Mouse (Mus musculus): Measurements from ENCODE around the gene Epha1. TPM values are rescaled to one million over a fixed set of nuclear protein-coding genes. Genes with fewer than 3 reads are reported as not detected.

The Epha1 gene
- polyA plus RNA-seq, 1 experiment, result not detected

DNA sequence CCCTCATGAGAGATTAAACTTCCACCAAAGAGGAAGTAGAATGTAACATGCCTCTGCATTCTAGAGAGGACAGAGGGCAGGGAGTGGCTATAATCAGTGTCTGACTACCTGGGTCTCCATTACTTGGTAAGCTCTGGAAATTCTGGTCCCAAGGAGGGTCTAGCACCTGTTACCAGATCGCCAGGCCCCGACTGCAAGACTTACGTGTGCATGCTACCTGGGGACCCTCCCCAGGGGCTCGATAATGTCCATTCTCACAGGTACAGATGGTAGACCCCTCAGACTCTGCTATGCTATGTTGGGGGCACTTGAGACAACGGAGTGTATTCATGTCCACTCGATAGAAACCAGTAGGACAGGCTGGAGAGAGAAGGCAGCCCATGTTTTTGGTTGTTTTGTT is 7.9 kb downstream of the Epha1 start:
- H3K4me1 ChIP-seq (ENCODE audit: control insufficient read depth, insufficient read depth, low read length), result peaks cover 3% of the 10 kb centered on the region; the same call in 1 of the 2 replicates
- H3K4me3 ChIP-seq (ENCODE audit: insufficient read depth, low read depth, low read length), result no peak overlapping the region
- TF ChIP-seq CTCF (IDR thresholded peaks at IDR 0.05; ENCODE audit: insufficient read depth, low read depth, low read length), result no peak
- no peak for TF ChIP-seq POLR2A (IDR thresholded peaks at IDR 0.05; ENCODE audit: insufficient read depth, low read depth, low read length)
- WGBS, result 94% methylated on average over 6 of the region's 6 CpGs
- H3K27ac ChIP-seq (ENCODE audit: insufficient read depth, low read depth, low read length), result no peak overlapping the region

DNA sequence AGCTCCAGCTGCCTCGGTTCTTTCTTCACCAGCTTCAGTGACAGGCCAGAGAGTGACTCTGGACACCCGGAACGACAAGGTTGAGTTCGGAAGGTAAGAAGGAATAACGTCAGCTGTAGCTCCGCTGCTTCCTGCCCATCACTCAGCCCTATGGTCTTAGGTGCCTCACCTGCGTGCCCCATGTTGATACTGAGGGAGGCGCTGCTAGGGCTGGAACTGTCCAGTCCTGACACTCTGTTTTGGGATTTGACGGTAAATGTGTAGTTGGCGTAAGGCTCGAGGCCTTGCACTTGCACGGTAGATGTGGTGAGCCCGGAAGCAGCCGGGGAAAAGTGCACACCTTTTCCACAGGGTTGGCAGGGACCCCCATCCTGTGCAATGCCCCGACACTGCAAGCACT is 8.5 kb downstream of the Epha1 start:
- no peak overlapping the region for H3K4me3 ChIP-seq (ENCODE audit: insufficient read depth, low read depth, low read length)
- H3K4me1 ChIP-seq (ENCODE audit: control insufficient read depth, insufficient read depth, low read length), result peaks cover 3% of the 10 kb centered on the region; the same call in 1 of the 2 replicates
- TF ChIP-seq POLR2A (IDR thresholded peaks at IDR 0.05; ENCODE audit: insufficient read depth, low read depth, low read length) (no peak), CTCF (IDR thresholded peaks at IDR 0.05; ENCODE audit: insufficient read depth, low read depth, low read length) (no peak)
- whole genome bisulfite sequencing, result 95% methylated on average over 15 of the region's 15 CpGs
- no peak overlapping the region for H3K27ac ChIP-seq (ENCODE audit: insufficient read depth, low read depth, low read length)

DNA sequence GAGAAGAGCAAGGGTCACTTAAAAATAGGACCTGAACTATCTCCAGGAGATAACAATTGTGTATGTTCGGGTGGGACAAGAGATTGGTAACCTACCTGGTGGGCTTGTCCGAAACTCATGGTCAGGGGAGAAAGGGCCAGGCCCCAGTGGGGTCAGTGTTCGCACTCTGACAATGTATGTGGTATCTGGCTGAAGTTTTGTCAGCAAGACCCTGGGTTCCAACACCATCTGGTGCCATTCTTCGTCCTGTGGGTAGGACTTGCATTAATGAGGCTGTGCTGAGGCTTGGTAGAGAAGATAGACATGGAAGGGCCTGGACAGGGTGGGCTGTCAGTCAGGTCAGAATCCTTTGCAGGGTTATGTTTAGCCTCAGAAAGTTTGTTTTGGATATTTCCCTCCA is 9.0 kb downstream of the Epha1 start:
- Histone ChIP-seq H3K27ac (ENCODE audit: insufficient read depth, low read depth, low read length) (no peak overlapping the region), H3K4me3 (ENCODE audit: insufficient read depth, low read depth, low read length) (no peak overlapping the region), H3K4me1 (ENCODE audit: control insufficient read depth, insufficient read depth, low read length) (peaks cover 3% of the 10 kb centered on the region; the same call in 1 of the 2 replicates)
- WGBS, result 93% methylated on average over 4 of the region's 4 CpGs
- TF ChIP-seq CTCF (IDR thresholded peaks at IDR 0.05; ENCODE audit: insufficient read depth, low read depth, low read length) (no peak), POLR2A (IDR thresholded peaks at IDR 0.05; ENCODE audit: insufficient read depth, low read depth, low read length) (no peak)

DNA sequence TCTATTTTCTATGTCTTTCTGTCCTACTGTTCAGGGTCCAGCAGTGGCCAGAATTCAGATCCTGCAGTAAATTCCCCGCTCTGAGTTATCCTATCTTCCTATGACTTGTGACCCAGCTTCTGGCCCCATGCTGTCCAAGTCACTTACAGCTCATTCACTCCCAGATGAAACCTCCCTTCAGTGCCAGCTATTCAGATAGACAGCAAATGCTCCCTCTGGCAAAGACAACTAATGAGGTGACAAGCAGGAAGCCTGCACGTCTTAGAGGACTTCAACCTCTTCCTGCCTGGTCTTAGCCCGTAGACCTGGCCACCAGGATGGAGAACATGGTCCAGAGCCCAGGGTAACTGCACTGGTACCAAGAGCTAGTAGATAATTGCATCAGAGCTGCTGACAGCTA is 10.1 kb downstream of the Epha1 start:
- Histone ChIP-seq H3K4me1 (ENCODE audit: control insufficient read depth, insufficient read depth, low read length) (peaks cover 3% of the 10 kb centered on the region; the same call in 1 of the 2 replicates), H3K27ac (ENCODE audit: insufficient read depth, low read depth, low read length) (no peak overlapping the region), H3K4me3 (ENCODE audit: insufficient read depth, low read depth, low read length) (no peak overlapping the region)
- no peak for TF ChIP-seq POLR2A (IDR thresholded peaks at IDR 0.05; ENCODE audit: insufficient read depth, low read depth, low read length)
- no peak for TF ChIP-seq CTCF (IDR thresholded peaks at IDR 0.05; ENCODE audit: insufficient read depth, low read depth, low read length)
- 67% methylated on average over 3 of the region's 3 CpGs for WGBS

GRCm38 (mm10) chr6:42362497-42362896 is 10.6 kb downstream of the Epha1 start:
- Histone ChIP-seq H3K27ac (ENCODE audit: insufficient read depth, low read depth, low read length) (no peak overlapping the region), H3K4me1 (ENCODE audit: control insufficient read depth, insufficient read depth, low read length) (peaks cover 3% of the 10 kb centered on the region), H3K4me3 (ENCODE audit: insufficient read depth, low read depth, low read length) (no peak overlapping the region)
- 68% methylated on average over 1 of the region's 1 CpGs for WGBS
- TF ChIP-seq CTCF (IDR thresholded peaks at IDR 0.05; ENCODE audit: insufficient read depth, low read depth, low read length) (no peak), POLR2A (IDR thresholded peaks at IDR 0.05; ENCODE audit: insufficient read depth, low read depth, low read length) (no peak)

DNA sequence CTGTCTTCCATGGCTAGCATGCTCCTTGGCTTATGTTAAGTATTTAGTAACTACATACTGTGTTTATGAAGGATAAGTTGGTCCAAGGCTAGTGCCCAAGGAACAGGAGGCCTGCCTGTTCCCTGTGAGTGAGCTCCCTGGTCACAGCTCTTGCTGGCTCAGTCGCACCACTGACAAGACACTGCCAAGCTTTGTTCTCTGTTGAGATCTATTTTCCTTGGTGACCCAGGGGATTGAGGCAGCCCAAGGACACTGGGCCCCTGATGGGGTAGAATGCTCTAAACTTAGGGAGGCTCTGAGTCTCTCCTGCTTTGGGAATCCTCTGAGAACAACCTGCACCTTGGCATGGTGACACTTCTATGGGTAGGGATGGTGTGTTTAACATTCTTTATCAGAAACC is 11.0 kb downstream of the Epha1 start:
- Histone ChIP-seq H3K4me1 (ENCODE audit: control insufficient read depth, insufficient read depth, low read length) (peaks cover 3% of the 10 kb centered on the region), H3K4me3 (ENCODE audit: insufficient read depth, low read depth, low read length) (no peak overlapping the region), H3K27ac (ENCODE audit: insufficient read depth, low read depth, low read length) (no peak overlapping the region)
- TF ChIP-seq POLR2A (IDR thresholded peaks at IDR 0.05; ENCODE audit: insufficient read depth, low read depth, low read length), result no peak
- no peak for TF ChIP-seq CTCF (IDR thresholded peaks at IDR 0.05; ENCODE audit: insufficient read depth, low read depth, low read length)
- 69% methylated on average over 1 of the region's 1 CpGs for WGBS

GRCm38 (mm10) chr6:42361041-42361895 is 11.8 kb downstream of the Epha1 start:
- Histone ChIP-seq H3K4me1 (ENCODE audit: control insufficient read depth, insufficient read depth, low read length) (peaks cover 3% of the 10 kb centered on the region), H3K4me3 (ENCODE audit: insufficient read depth, low read depth, low read length) (no peak overlapping the region), H3K27ac (ENCODE audit: insufficient read depth, low read depth, low read length) (no peak overlapping the region)
- 96% methylated on average over 13 of the region's 13 CpGs for WGBS
- TF ChIP-seq POLR2A (IDR thresholded peaks at IDR 0.05; ENCODE audit: insufficient read depth, low read depth, low read length), result no peak
- TF ChIP-seq CTCF (IDR thresholded peaks at IDR 0.05; ENCODE audit: insufficient read depth, low read depth, low read length), result no peak

GRCm38 (mm10) chr6:42360231-42360840 is 12.7 kb downstream of the Epha1 start:
- Histone ChIP-seq H3K4me3 (ENCODE audit: insufficient read depth, low read depth, low read length) (no peak overlapping the region), H3K27ac (ENCODE audit: insufficient read depth, low read depth, low read length) (no peak overlapping the region), H3K4me1 (ENCODE audit: control insufficient read depth, insufficient read depth, low read length) (peaks cover 3% of the 10 kb centered on the region)
- 94% methylated on average over 6 of the region's 6 CpGs for WGBS
- TF ChIP-seq POLR2A (IDR thresholded peaks at IDR 0.05; ENCODE audit: insufficient read depth, low read depth, low read length) (no peak), CTCF (IDR thresholded peaks at IDR 0.05; ENCODE audit: insufficient read depth, low read depth, low read length) (no peak)
